In the genomic region with DNA sequence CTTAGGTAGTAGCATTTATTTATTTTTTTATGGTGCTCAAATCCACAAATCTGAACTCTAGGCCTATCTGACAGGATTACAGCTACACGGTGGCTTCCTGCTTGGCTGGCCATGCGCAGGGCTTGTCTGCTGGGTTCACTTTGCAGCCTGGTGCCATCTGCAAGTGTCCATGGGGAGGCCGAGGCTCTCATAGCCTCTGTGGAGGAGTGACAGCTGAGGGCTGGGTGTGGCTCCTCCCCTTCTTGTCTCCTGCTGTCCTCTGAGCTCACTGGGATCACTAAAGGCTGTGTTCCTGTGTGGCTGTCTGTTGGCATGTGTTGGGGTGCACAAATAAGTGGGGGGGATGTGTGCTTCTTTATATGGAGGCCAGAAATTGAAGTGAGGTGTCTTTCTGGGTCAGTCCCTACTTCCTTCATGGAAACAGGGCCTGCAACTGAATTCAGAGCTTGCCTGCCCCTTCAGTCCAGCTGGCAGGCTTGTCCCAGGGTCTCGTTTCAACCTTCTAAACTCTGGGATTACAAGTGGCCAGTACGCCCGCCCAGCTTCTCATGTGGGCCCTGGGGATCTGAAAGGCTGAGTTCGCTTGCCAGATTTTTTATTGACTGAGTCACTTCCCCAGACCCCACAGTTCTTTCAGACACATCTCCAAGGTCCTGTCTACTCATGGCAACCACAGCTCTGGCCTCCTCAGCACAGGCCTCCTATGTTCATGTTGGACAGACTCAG, we compare ENCODE assay signal across 9 mouse cellular contexts. TPM values are rescaled to one million over a fixed set of nuclear protein-coding genes. Genes with fewer than 3 reads are reported as not detected.
DNase-seq lines count a peak whose midpoint lies in the region; ATAC-seq lines count a peak whose summit lies in the region.
"Had no signal": no experiment of that assay in that cellular context is flagged by ENCODE, and none has a peak within 500 bp of the region (broad histone marks: within the 10 kb centered on the region; RNA-seq: fewer than 3 reads in every experiment).

No protein-coding gene starts in this region.

- H3K4me2 ChIP-seq in midbrain, embryonic 15.5 days, result no peak overlapping the region
- no peak overlapping the region for H3K4me2 ChIP-seq in hindbrain, embryonic 16.5 days (ENCODE audit: low read length)

- peaks cover 9% of the 10 kb centered on the region for H3K27me3 ChIP-seq in midbrain, embryonic 10.5 days (ENCODE audit: low read depth, poor library complexity, severe bottlenecking)
- no peaks in the 10 kb centered on the region for H3K27me3 ChIP-seq in midbrain, embryonic 15.5 days (replicated peaks)
- H3K27me3 ChIP-seq in hindbrain, embryonic 16.5 days (replicated peaks; ENCODE audit: control insufficient read depth, insufficient read depth, low read length), result no peaks in the 10 kb centered on the region

- peak overlapping the region; percentile 34 for H3K27ac ChIP-seq in midbrain, embryonic 10.5 days (replicated peaks)
- H3K27ac ChIP-seq in midbrain, embryonic 15.5 days, result no peak overlapping the region
- H3K27ac ChIP-seq in hindbrain, embryonic 16.5 days (ENCODE audit: low read depth, low read length), result peak overlapping the region; percentile 42; the same call in 1 of the 2 replicates

- no peak overlapping the region for H3K9ac ChIP-seq in midbrain, embryonic 15.5 days
- H3K9ac ChIP-seq in hindbrain, embryonic 16.5 days (ENCODE audit: low read depth, low read length), result no peak overlapping the region; the same call in 1 of the 2 replicates

- peak; percentile 61 for DNase-seq in adrenal gland, adult 2 months
- no peak for DNase-seq in adrenal gland, adult 8-10 months
- DNase-seq in midbrain, embryonic 10.5 days (ENCODE audit: low spot score), result no peak
- DNase-seq in frontal cortex, postnatal 36 days (ENCODE audit: low spot score in 2 of 2), result no peak
- DNase-seq in ovary, postnatal 36 days (ENCODE audit: low spot score), result no peak
- no peak for DNase-seq in thymus, postnatal 36 days

- no peaks in the 10 kb centered on the region for H3K36me3 ChIP-seq in midbrain, embryonic 10.5 days
- H3K36me3 ChIP-seq in midbrain, embryonic 15.5 days (replicated peaks), result no peaks in the 10 kb centered on the region
- H3K36me3 ChIP-seq in hindbrain, embryonic 16.5 days (ENCODE audit: control insufficient read depth, insufficient read depth, low read length), result no peaks in the 10 kb centered on the region

- H3K9me3 ChIP-seq in midbrain, embryonic 10.5 days (replicated peaks), result no peaks in the 10 kb centered on the region
- no peaks in the 10 kb centered on the region for H3K9me3 ChIP-seq in midbrain, embryonic 15.5 days
- H3K9me3 ChIP-seq in hindbrain, embryonic 16.5 days (ENCODE audit: control insufficient read depth, low read length), result no peaks in the 10 kb centered on the region

- H3K4me1 ChIP-seq in midbrain, embryonic 10.5 days, result peaks cover 71% of the 10 kb centered on the region
- peaks cover 20% of the 10 kb centered on the region for H3K4me1 ChIP-seq in midbrain, embryonic 15.5 days
- H3K4me1 ChIP-seq in hindbrain, embryonic 16.5 days (ENCODE audit: control insufficient read depth, insufficient read depth, low read depth, low read length), result peaks cover 19% of the 10 kb centered on the region

- H3K4me3 ChIP-seq in midbrain, embryonic 10.5 days, result no peak overlapping the region
- no peak overlapping the region for H3K4me3 ChIP-seq in midbrain, embryonic 15.5 days
- no peak overlapping the region for H3K4me3 ChIP-seq in hindbrain, embryonic 16.5 days (ENCODE audit: low read length)

- ATAC-seq in midbrain, embryonic 15.5 days (replicated peaks), result no peak
- ATAC-seq in hindbrain, embryonic 16.5 days, result peak; percentile 35

- WGBS in midbrain, embryonic 10.5 days, result 46% methylated on average over 7 of the region's 7 CpGs
- WGBS in midbrain, embryonic 15.5 days, result 25% methylated on average over 7 of the region's 7 CpGs
- whole genome bisulfite sequencing in hindbrain, embryonic 16.5 days, result 36% methylated on average over 7 of the region's 7 CpGs

RNA-seq across cellular contexts. Expression of a gene that starts 12.7 kb away (rescaled TPM):
- 10 to 100 TPM; 27.1 to 28.7 TPM for total RNA-seq in adrenal gland, adult 2 months (2021)
- 42.1 and 46.3 TPM in 2 replicates for polyA plus RNA-seq in adrenal gland, adult 2 months (2012; rRNA removed)
- total RNA-seq in adrenal gland, adult 8-10 months (2022), result 10 to 100 TPM; 30.7 to 64.5 (median 48.4) TPM
- 12.7 and 15.6 TPM in 2 replicates for polyA plus RNA-seq in midbrain, embryonic 10.5 days (2016; fragmentation: Nextera tagmentation; extraction: Ambion mirVana)
- 21.2 and 23.4 TPM in 2 replicates for polyA plus RNA-seq in midbrain, embryonic 15.5 days (2015; fragmentation: Nextera tagmentation; extraction: Ambion mirVana)
- 10.7 and 14.8 TPM in 2 replicates for polyA plus RNA-seq in hindbrain, embryonic 16.5 days (2015; fragmentation: Nextera tagmentation; extraction: Ambion mirVana)

RNA-seq across cellular contexts. Expression of a gene that starts 38.3 kb away (rescaled TPM):
- total RNA-seq in adrenal gland, adult 2 months (2021), result 1 to 10 TPM in 1 of 2 experiments, under 1 TPM in 1; 0.61 to 1.4 TPM
- polyA plus RNA-seq in adrenal gland, adult 2 months (2012; rRNA removed), result 0.95 and 1.7 TPM in 2 replicates
- 1 to 10 TPM in 3 of 4 experiments, under 1 TPM in 1; 0.99 to 4.1 (median 2.6) TPM for total RNA-seq in adrenal gland, adult 8-10 months (2022)
- 2.6 and 3.3 TPM in 2 replicates for polyA plus RNA-seq in midbrain, embryonic 10.5 days (2016; fragmentation: Nextera tagmentation; extraction: Ambion mirVana)
- 2.1 and 2.2 TPM in 2 replicates for polyA plus RNA-seq in midbrain, embryonic 15.5 days (2015; fragmentation: Nextera tagmentation; extraction: Ambion mirVana)
- 1.8 and 2.6 TPM in 2 replicates for polyA plus RNA-seq in hindbrain, embryonic 16.5 days (2015; fragmentation: Nextera tagmentation; extraction: Ambion mirVana)
- total RNA-seq: neutrophil, adult 5-6 weeks had no signal
